Mouse (Mus musculus) limb, embryonic 15.5 days (tissue): ENCODE results near the gene Myo1g. TPM values are rescaled to one million over a fixed set of nuclear protein-coding genes. Genes with fewer than 3 reads are reported as not detected.

Experiments used
- ATAC-seq: fragments of 200-750 bp; cut with Nextera tagmentation; 2 replicates; pipeline ENCODE4 v1.8.0; 2017; ENCODE audit warnings: low read depth, moderate TSS enrichment; ENCODE audit not compliant: insufficient number of reproducible peaks, low FRiP score, low TSS enrichment
- H3K27ac ChIP-seq: fragments of 300-500 bp; sonication (generic); 2 replicates; pipeline ENCODE4 v1.5.1; 2015; ENCODE audit warnings: moderate library complexity, mild to moderate bottlenecking, inconsistent platforms
- H3K27me3 ChIP-seq: fragments of 300-500 bp; sonication (generic); 2 replicates; pipeline ENCODE4 v1.6.1; 2015; ENCODE audit warnings: inconsistent platforms
- H3K36me3 ChIP-seq: fragments of 300-500 bp; sonication (generic); 2 replicates; pipeline ENCODE4 v1.6.1; 2015; ENCODE audit warnings: inconsistent platforms
- H3K4me1 ChIP-seq: fragments of 300-500 bp; sonication (generic); 2 replicates; pipeline ENCODE4 v1.6.1; 2015; ENCODE audit warnings: inconsistent platforms
- H3K4me2 ChIP-seq: fragments of 300-500 bp; sonication (generic); 2 replicates; pipeline ENCODE4 v1.6.1; 2015; ENCODE audit warnings: mild to moderate bottlenecking, inconsistent platforms
- H3K4me3 ChIP-seq: fragments of 300-500 bp; sonication (generic); 2 replicates; pipeline ENCODE4 v1.5.1; 2015; ENCODE audit warnings: mild to moderate bottlenecking, inconsistent platforms
- H3K9ac ChIP-seq: fragments of 300-500 bp; sonication (generic); 2 replicates; pipeline ENCODE4 v1.6.1; 2015; ENCODE audit warnings: inconsistent platforms
- H3K9me3 ChIP-seq: fragments of 300-500 bp; sonication (generic); 2 replicates; pipeline ENCODE4 v1.6.1; 2016; ENCODE audit warnings: inconsistent platforms
- WGBS: fragments of 180-500 bp; shearing (Covaris S2); methylation state at CpG from one replicate; pipeline ENCODE4 v1.1.7; 2015; 5-methylcytosine and 5-hydroxymethylcytosine counted together
- polyA plus RNA-seq: library from polyadenylated mRNA; unstranded; fragments of >200 nt; fragmentation: Nextera tagmentation; extraction: Ambion mirVana; gene quantifications from 2 replicates; pipeline ENCODE4 v1.2.1, GENCODE M21; 2015

The Myo1g gene
- polyA plus RNA-seq, 1 experiment from 2014 or later, result 3.6 TPM

- Histone ChIP-seq H3K4me2 (no peak overlapping the region), H3K4me1 (no peaks in the 10 kb centered on the region), H3K36me3 (no peaks in the 10 kb centered on the region), H3K9me3 (no peaks in the 10 kb centered on the region), H3K9ac (no peak overlapping the region), H3K27ac (no peak overlapping the region), H3K4me3 (no peak overlapping the region), H3K27me3 (no peaks in the 10 kb centered on the region)
- no peak for ATAC-seq
- WGBS, result 80% methylated on average over 9 of the region's 9 CpGs
Observed at GRCm38 (mm10) chr11:6506516-6506915, 14.2 kb downstream of the Myo1g start.

GRCm38 (mm10) chr11:6504689-6505088 is 16.1 kb downstream of the Myo1g start:
- H3K4me2 ChIP-seq, result no peak overlapping the region
- H3K9ac ChIP-seq, result no peak overlapping the region
- no peak for ATAC-seq
- H3K4me1 ChIP-seq, result no peaks in the 10 kb centered on the region
- H3K4me3 ChIP-seq, result no peak overlapping the region
- no peaks in the 10 kb centered on the region for H3K27me3 ChIP-seq
- 82% methylated on average over 6 of the region's 6 CpGs for WGBS
- H3K36me3 ChIP-seq, result no peaks in the 10 kb centered on the region
- no peaks in the 10 kb centered on the region for H3K9me3 ChIP-seq
- no peak overlapping the region for H3K27ac ChIP-seq

GRCm38 (mm10) chr11:6504226-6504625 is 16.5 kb downstream of the Myo1g start:
- Histone ChIP-seq H3K4me3 (no peak overlapping the region), H3K27ac (no peak overlapping the region)
- WGBS, result 74% methylated on average over 3 of the region's 3 CpGs

GRCm38 (mm10) chr11:6502506-6502905 is 18.3 kb downstream of the Myo1g start:
- no peak for ATAC-seq
- H3K4me1 ChIP-seq, result 0 out of 2 replicates have a peak, but pooled peaks cover 2% of the 10 kb centered on the region
- no peaks in the 10 kb centered on the region for H3K9me3 ChIP-seq
- no peak overlapping the region for H3K9ac ChIP-seq
- no peak overlapping the region for H3K4me3 ChIP-seq
- no peaks in the 10 kb centered on the region for H3K27me3 ChIP-seq
- H3K4me2 ChIP-seq, result no peak overlapping the region
- no peak overlapping the region for H3K27ac ChIP-seq
- H3K36me3 ChIP-seq, result no peaks in the 10 kb centered on the region
- 98% methylated on average over 2 of the region's 2 CpGs for WGBS

More at GRCm38 (mm10) chr11:6504226-6504625, 16.5 kb downstream of the Myo1g start:
- Histone ChIP-seq H3K36me3 (no peaks in the 10 kb centered on the region), H3K4me2 (no peak overlapping the region), H3K9ac (no peak overlapping the region), H3K4me1 (no peaks in the 10 kb centered on the region), H3K9me3 (no peaks in the 10 kb centered on the region), H3K27me3 (no peaks in the 10 kb centered on the region)
- ATAC-seq, result no peak

- no peaks in the 10 kb centered on the region for H3K9me3 ChIP-seq
- H3K4me3 ChIP-seq, result no peak overlapping the region
- no peak for ATAC-seq
- no peaks in the 10 kb centered on the region for H3K27me3 ChIP-seq
- H3K27ac ChIP-seq, result no peak overlapping the region
- H3K4me1 ChIP-seq, result 0 out of 2 replicates have a peak, but pooled peaks cover 2% of the 10 kb centered on the region
- H3K9ac ChIP-seq, result no peak overlapping the region
- 75% methylated on average over 12 of the region's 12 CpGs for WGBS
- no peaks in the 10 kb centered on the region for H3K36me3 ChIP-seq
- no peak overlapping the region for H3K4me2 ChIP-seq
Observed at GRCm38 (mm10) chr11:6497311-6497948, 23.3 kb downstream of the Myo1g start.

- H3K4me2 ChIP-seq, result no peak overlapping the region
- H3K27ac ChIP-seq, result no peak overlapping the region
- H3K9me3 ChIP-seq, result no peaks in the 10 kb centered on the region
- no peaks in the 10 kb centered on the region for H3K36me3 ChIP-seq
- no peak overlapping the region for H3K9ac ChIP-seq
- ATAC-seq, result no peak
- no peaks in the 10 kb centered on the region for H3K27me3 ChIP-seq
- 51% methylated on average over 6 of the region's 6 CpGs for WGBS
- no peaks in the 10 kb centered on the region for H3K4me1 ChIP-seq
- no peak overlapping the region for H3K4me3 ChIP-seq
Observed at GRCm38 (mm10) chr11:6489691-6490503, 30.9 kb downstream of the Myo1g start.

- H3K36me3 ChIP-seq, result no peaks in the 10 kb centered on the region
- H3K4me2 ChIP-seq, result no peak overlapping the region
- no peak overlapping the region for H3K9ac ChIP-seq
- no peak overlapping the region for H3K4me3 ChIP-seq
- ATAC-seq, result no peak
- no peaks in the 10 kb centered on the region for H3K9me3 ChIP-seq
- WGBS, result 94% methylated on average over 7 of the region's 7 CpGs
- no peak overlapping the region for H3K27ac ChIP-seq
- no peaks in the 10 kb centered on the region for H3K4me1 ChIP-seq
- H3K27me3 ChIP-seq, result no peaks in the 10 kb centered on the region
Observed at GRCm38 (mm10) chr11:6489257-6489656, 31.5 kb downstream of the Myo1g start.

- no peak overlapping the region for H3K9ac ChIP-seq
- H3K4me2 ChIP-seq, result no peak overlapping the region
- H3K4me3 ChIP-seq, result no peak overlapping the region
- no peak overlapping the region for H3K27ac ChIP-seq
- no peaks in the 10 kb centered on the region for H3K27me3 ChIP-seq
- ATAC-seq, result no peak
- 92% methylated on average over 5 of the region's 5 CpGs for WGBS
- no peaks in the 10 kb centered on the region for H3K36me3 ChIP-seq
- no peaks in the 10 kb centered on the region for H3K9me3 ChIP-seq
- H3K4me1 ChIP-seq, result no peaks in the 10 kb centered on the region
Observed at GRCm38 (mm10) chr11:6488041-6488684, 32.6 kb downstream of the Myo1g start.

- ATAC-seq, result no peak
- no peaks in the 10 kb centered on the region for H3K36me3 ChIP-seq
- no peak overlapping the region for H3K4me2 ChIP-seq
- H3K27me3 ChIP-seq, result no peaks in the 10 kb centered on the region
- 50% methylated on average over 7 of the region's 7 CpGs for WGBS
- H3K4me1 ChIP-seq, result no peaks in the 10 kb centered on the region
- H3K9ac ChIP-seq, result no peak overlapping the region
- no peak overlapping the region for H3K27ac ChIP-seq
- H3K9me3 ChIP-seq, result no peaks in the 10 kb centered on the region
- H3K4me3 ChIP-seq, result no peak overlapping the region
Observed at GRCm38 (mm10) chr11:6487496-6487895, 33.3 kb downstream of the Myo1g start.

GRCm38 (mm10) chr11:6486916-6487315 is 33.8 kb downstream of the Myo1g start:
- Histone ChIP-seq H3K4me3 (no peak overlapping the region), H3K36me3 (no peaks in the 10 kb centered on the region), H3K4me2 (no peak overlapping the region), H3K27me3 (no peaks in the 10 kb centered on the region), H3K9ac (no peak overlapping the region), H3K9me3 (no peaks in the 10 kb centered on the region), H3K4me1 (no peaks in the 10 kb centered on the region), H3K27ac (no peak overlapping the region)
- WGBS, result 58% methylated on average over 6 of the region's 6 CpGs
- no peak for ATAC-seq

- H3K4me2 ChIP-seq, result no peak overlapping the region
- H3K4me3 ChIP-seq, result no peak overlapping the region
- no peaks in the 10 kb centered on the region for H3K27me3 ChIP-seq
- H3K9me3 ChIP-seq, result no peaks in the 10 kb centered on the region
- H3K36me3 ChIP-seq, result no peaks in the 10 kb centered on the region
- no peak overlapping the region for H3K27ac ChIP-seq
- no peak for ATAC-seq
- H3K4me1 ChIP-seq, result no peaks in the 10 kb centered on the region
- H3K9ac ChIP-seq, result no peak overlapping the region
- 50% methylated on average over 3 of the region's 3 CpGs for WGBS
Observed at GRCm38 (mm10) chr11:6484244-6484959, 36.4 kb downstream of the Myo1g start.
